Mouse (Mus musculus): ENCODE measurements around the gene Faf1. TPM values are rescaled to one million over a fixed set of nuclear protein-coding genes. Genes with fewer than 3 reads are reported as not detected.

Faf1 gene
- total RNA-seq, 2 experiments from 2014 or later: 31.8 to 44.7 TPM

GRCm38 (mm10) chr4:109762768-109763501 is 86.5 kb downstream of the Faf1 start:
- no peak for ATAC-seq (replicated peaks; ENCODE audit: poor library complexity, severe bottlenecking)

DNA sequence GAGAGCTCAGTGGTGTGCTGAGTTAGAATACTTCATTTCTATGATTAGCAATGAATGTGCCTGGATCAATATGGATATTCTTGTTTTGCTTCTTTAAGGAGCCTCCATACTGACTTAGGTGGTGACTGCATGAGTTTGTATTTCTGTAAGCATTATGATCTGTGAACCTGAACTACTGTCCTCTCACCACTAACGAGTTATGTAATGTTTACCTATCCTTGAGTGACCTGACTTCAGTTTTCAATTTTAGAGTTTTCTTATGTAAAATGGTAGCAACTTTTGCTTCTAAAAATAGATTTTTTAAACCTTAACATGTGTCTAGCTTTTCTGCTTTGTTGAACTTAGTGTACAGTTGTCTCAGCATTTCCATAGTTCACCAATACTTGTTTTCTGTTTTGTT is 92.7 kb downstream of the Faf1 start:
- no peak for ATAC-seq (replicated peaks; ENCODE audit: poor library complexity, severe bottlenecking)

GRCm38 (mm10) chr4:109782577-109783114 is 106.3 kb downstream of the Faf1 start:
- no peak for ATAC-seq (replicated peaks; ENCODE audit: poor library complexity, severe bottlenecking)

DNA sequence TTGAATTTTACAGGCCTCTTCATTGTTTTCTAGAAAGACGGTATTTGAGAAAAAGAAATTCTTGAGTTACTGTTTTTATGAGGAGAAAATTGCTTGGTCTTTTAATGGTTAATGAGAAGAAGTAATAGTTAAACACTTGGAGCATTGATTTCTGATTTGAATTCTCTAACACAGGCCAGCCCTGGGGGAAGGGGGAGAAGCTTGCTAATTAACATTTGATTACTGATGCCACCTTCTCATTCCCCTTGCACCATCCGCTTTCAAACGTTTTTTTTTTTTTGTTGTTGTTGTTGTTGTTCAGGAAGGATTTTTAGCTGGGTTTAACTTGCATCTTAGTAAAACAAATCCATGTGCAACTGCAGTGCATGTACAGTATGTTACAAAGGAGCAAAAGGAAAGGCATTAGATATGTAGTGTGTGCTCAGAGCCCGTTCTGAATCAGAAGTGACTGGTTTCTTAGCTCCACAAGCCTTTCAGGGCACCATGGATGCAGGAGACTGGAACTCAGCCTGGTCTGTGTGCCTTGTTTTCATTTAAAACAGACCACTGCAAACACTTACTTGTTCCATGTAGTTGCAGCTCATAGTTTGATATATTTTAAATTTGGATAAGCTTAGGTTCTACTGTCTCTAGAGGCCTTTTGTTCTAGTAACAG is 113.1 kb downstream of the Faf1 start:
- ATAC-seq (replicated peaks; ENCODE audit: poor library complexity, severe bottlenecking): no peak

DNA sequence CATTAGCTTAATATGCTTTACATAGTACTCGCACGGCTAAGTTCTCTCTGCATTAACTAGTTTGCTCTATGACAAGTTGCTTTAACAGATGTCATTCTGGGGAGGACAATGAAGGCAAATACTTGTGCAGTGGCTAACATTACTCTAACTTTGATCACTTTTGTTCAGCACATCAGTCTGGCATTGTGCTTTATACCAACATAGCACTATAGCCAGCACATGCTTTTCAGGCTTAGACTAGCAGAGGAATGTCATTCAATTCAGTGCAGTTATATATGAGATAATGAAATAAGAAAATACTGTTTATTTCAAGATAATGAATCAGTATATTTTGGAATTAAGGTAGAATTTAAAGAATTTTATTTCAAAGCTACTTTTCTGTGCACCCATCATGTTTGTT is 115.9 kb downstream of the Faf1 start:
- ATAC-seq (replicated peaks; ENCODE audit: poor library complexity, severe bottlenecking): no peak

DNA sequence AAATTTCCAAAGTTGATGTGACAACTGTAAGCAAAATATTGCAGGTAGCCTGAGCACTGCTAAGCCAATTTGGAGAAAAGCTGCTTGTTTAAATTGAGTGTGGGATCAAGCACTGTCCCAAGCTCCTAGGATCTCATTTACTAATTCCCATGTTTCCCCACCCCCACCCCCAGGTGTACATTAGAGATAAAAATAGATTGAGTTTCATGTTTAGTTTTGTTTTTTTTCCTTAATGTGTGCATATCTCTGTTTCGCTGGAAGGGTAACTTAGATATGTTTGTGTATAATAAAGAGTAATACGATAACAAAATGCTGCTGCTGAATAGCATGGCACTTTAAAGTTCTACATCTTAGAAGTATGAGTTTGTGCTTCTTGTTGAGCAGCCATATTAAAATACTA is 116.7 kb downstream of the Faf1 start:
- no peak for ATAC-seq (replicated peaks; ENCODE audit: poor library complexity, severe bottlenecking)

GRCm38 (mm10) chr4:109797511-109798182 is 121.3 kb downstream of the Faf1 start:
- ATAC-seq (replicated peaks; ENCODE audit: poor library complexity, severe bottlenecking): no peak

- ATAC-seq (replicated peaks; ENCODE audit: poor library complexity, severe bottlenecking): no peak
Observed at GRCm38 (mm10) chr4:109806408-109806807, 130.0 kb downstream of the Faf1 start.

GRCm38 (mm10) chr4:109815161-109815560 is 138.8 kb downstream of the Faf1 start:
- ATAC-seq (replicated peaks; ENCODE audit: poor library complexity, severe bottlenecking): no peak

GRCm38 (mm10) chr4:109815592-109815991 is 139.2 kb downstream of the Faf1 start:
- ATAC-seq (replicated peaks; ENCODE audit: poor library complexity, severe bottlenecking): no peak

GRCm38 (mm10) chr4:109819455-109819854 is 143.1 kb downstream of the Faf1 start:
- ATAC-seq (replicated peaks; ENCODE audit: poor library complexity, severe bottlenecking): no peak

DNA sequence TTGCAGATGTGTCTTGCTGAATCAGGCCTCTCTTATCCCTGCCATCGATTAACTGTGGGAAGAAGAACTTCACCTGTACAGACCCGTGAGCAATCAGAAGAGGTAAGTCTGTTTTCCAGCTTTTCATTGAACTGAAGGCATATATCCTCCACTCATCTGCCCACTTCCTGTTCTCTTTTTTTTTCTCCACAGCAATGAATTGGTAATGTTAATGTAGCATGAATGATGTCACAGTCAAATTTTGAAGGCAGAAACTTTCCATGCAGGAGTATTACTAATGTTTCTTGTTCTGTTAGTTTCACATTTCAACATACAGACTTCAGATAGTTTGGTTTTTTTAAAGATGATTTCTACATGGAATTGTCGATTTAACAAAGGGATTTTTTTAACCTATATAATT is 153.4 kb downstream of the Faf1 start:
- no peak for ATAC-seq (replicated peaks; ENCODE audit: poor library complexity, severe bottlenecking)

GRCm38 (mm10) chr4:109857851-109858250 is 181.5 kb downstream of the Faf1 start:
- ATAC-seq (replicated peaks; ENCODE audit: poor library complexity, severe bottlenecking): no peak

DNA sequence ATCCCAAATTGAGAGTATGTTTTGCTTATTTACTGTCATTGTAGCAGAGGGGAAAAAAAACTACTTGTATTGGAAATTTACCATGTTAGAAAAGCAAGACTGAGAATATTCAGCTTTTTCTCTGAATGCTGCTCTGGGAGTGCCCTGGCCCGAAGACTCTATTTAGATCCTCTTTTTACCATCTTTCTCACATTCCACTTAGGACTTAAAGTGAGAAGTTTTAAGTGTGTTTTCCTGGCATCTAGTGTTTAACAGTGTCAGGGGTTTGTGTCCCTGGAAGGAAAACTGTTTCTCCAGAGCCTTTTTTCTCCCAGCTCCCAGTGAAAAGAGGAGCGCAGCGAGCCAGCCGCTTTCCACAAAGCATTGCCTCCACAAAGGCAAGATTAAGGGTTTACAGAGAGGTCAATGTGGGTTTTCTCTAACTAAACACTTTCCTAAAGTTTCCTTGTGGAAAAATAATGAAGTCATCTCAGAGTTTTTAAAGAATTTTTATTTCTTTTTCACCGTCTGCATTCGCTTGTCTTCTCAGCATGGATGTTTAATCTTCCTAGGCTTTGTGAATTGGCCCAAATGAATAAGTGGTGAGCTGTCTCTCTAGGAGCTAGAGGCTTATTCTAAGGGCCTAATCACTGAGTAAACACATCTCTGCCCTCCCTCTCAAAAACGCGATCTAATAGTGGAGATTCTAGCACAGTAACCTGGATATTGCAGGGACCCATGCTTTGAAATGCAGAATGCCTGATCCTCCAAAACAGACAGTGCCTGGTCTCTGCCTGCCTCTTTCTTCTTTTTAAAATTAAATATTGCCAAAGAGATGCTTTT is 182.4 kb downstream of the Faf1 start:
- ATAC-seq (replicated peaks; ENCODE audit: poor library complexity, severe bottlenecking): no peak

GRCm38 (mm10) chr4:109859401-109859800 is 183.0 kb downstream of the Faf1 start:
- no peak for ATAC-seq (replicated peaks; ENCODE audit: poor library complexity, severe bottlenecking)

DNA sequence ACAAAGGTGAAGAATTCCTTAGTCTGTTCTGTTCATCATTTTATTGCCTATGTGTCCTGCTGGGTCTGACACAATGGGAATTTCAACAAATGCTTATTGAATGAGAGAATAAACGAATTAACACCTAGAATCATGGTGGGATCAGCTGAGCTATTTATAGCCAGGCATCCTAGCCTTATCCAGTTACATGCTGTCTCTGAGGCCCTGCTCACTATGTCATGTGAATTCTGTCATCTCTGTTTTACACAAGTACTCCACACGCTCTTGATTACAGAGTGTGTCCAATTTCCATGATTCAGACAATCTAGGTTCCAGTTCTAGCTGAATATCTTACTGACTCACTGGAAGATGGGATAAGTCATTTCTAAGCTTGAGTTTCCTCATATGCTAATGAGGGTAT is 183.9 kb downstream of the Faf1 start:
- ATAC-seq (replicated peaks; ENCODE audit: poor library complexity, severe bottlenecking): no peak

DNA sequence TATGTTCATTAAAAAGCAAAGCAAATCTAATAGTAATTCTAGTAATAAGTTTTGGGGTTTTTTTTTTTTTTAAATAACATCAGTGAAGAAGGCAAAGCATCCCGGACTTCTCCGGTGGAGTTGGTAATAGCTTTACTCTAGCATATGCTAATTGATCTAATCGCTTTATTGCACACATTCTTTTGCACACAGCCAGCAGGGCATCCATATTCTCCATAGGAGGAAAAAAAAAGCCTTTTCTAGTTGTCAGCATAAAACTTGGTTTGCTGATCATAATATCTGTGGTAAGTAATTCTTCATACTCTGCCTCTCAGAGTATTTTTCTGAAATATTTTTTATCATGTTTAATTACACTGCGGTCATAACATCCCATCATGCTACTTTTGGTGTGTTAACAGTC is 185.9 kb downstream of the Faf1 start:
- no peak for ATAC-seq (replicated peaks; ENCODE audit: poor library complexity, severe bottlenecking)

- no peak for ATAC-seq (replicated peaks; ENCODE audit: poor library complexity, severe bottlenecking)
Observed at GRCm38 (mm10) chr4:109863021-109863420, 186.6 kb downstream of the Faf1 start.

GRCm38 (mm10) chr4:109868897-109869484 is 192.6 kb downstream of the Faf1 start:
- ATAC-seq (replicated peaks; ENCODE audit: poor library complexity, severe bottlenecking): no peak

DNA sequence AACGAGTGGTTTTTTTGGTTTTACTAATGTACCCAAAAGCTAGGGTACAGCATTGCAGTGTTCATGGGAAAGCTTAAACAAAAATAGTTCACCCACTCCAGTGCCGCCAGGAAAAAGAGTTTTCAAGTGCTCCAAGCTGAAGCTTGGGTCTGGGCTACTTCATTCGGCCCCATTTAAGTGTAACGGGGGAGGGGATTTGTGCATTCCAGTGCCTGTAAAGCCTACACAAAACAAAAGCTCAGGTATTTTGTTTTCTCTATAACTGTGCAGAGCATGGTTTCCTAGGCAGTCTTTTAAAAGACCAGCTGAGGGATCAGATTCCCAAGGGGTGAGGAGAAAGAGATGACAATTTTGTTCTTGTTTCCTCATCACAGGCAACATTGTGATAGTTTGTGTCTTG is 207.9 kb downstream of the Faf1 start:
- no peak for ATAC-seq (replicated peaks; ENCODE audit: poor library complexity, severe bottlenecking)

Data from granulocyte monocyte progenitor cell, adult 5-6 weeks (primary cell).